Mouse (Mus musculus) lung, embryonic 15.5 days (tissue): ENCODE data around the gene Kcmf1. TPM values are rescaled to one million over a fixed set of nuclear protein-coding genes. Genes with fewer than 3 reads are reported as not detected.
"Not testable (repeated sequence)": the region's sequence is repeated elsewhere in the genome, so short reads cannot be mapped to it uniquely, and the experiment has no call there.

Source experiments
- ATAC-seq: fragments of 200-750 bp; cut with Nextera tagmentation; 2 replicates; pipeline ENCODE4 v1.8.0; 2017; ENCODE audit warnings: moderate number of reproducible peaks, borderline replicate concordance; ENCODE audit not compliant: low FRiP score, low TSS enrichment; ENCODE audit errors: extremely low read depth
- H3K27ac ChIP-seq: fragments of 300-500 bp; sonication (generic); 2 replicates; pipeline ENCODE4 v1.5.1; 2015; ENCODE audit warnings: moderate library complexity, mild to moderate bottlenecking, inconsistent platforms
- H3K27me3 ChIP-seq: fragments of 300-500 bp; sonication (generic); 2 replicates; pipeline ENCODE4 v1.6.1; 2015; ENCODE audit warnings: inconsistent platforms
- H3K36me3 ChIP-seq: fragments of 300-500 bp; sonication (generic); 2 replicates; pipeline ENCODE4 v1.6.1; 2015; ENCODE audit warnings: inconsistent platforms
- H3K4me1 ChIP-seq: fragments of 300-500 bp; sonication (generic); 2 replicates; pipeline ENCODE4 v1.6.1; 2015; ENCODE audit warnings: inconsistent platforms
- H3K4me2 ChIP-seq: fragments of 300-500 bp; sonication (generic); 2 replicates; pipeline ENCODE4 v1.6.1; 2015; ENCODE audit warnings: inconsistent platforms, mild to moderate bottlenecking, moderate library complexity
- H3K4me3 ChIP-seq: fragments of 300-500 bp; sonication (generic); 2 replicates; pipeline ENCODE4 v1.5.1; 2015; ENCODE audit warnings: mild to moderate bottlenecking, inconsistent platforms
- H3K9ac ChIP-seq: fragments of 300-500 bp; sonication (generic); 2 replicates; pipeline ENCODE4 v1.6.1; 2015; ENCODE audit warnings: inconsistent platforms
- H3K9me3 ChIP-seq: fragments of 300-500 bp; sonication (generic); 2 replicates; pipeline ENCODE4 v1.6.1; 2016; ENCODE audit warnings: inconsistent platforms
- WGBS: fragments of 180-500 bp; shearing (Covaris S2); methylation state at CpG from one replicate; pipeline ENCODE4 v1.1.7; 2015; 5-methylcytosine and 5-hydroxymethylcytosine counted together
- polyA plus RNA-seq: library from polyadenylated mRNA; unstranded; fragments of >200 nt; fragmentation: Nextera tagmentation; extraction: Ambion mirVana; gene quantifications from 2 replicates; pipeline ENCODE4 v1.2.1, GENCODE M21; 2015

Kcmf1 gene
- polyA plus RNA-seq, 1 experiment from 2014 or later, result 45.9 TPM

- Histone ChIP-seq H3K9ac (no peak overlapping the region), H3K4me2 (no peak overlapping the region), H3K4me3 (no peak overlapping the region), H3K9me3 (no peaks in the 10 kb centered on the region), H3K36me3 (no peaks in the 10 kb centered on the region), H3K4me1 (peaks cover 28% of the 10 kb centered on the region), H3K27me3 (no peaks in the 10 kb centered on the region), H3K27ac (peak overlapping the region; percentile 52; the same call in 1 of the 2 replicates)
- 58% methylated on average over 8 of the region's 8 CpGs for WGBS
- no peak for ATAC-seq
Observed at GRCm38 (mm10) chr6:72869601-72870000, 30.2 kb downstream of the Kcmf1 start.

- H3K36me3 ChIP-seq, result 0 out of 2 replicates have a peak, but pooled peaks cover 3% of the 10 kb centered on the region
Observed at GRCm38 (mm10) chr6:72868688-72869087, 31.1 kb downstream of the Kcmf1 start.

GRCm38 (mm10) chr6:72867746-72868145 lies 32.0 kb downstream of the Kcmf1 start:
- no peak overlapping the region for H3K9ac ChIP-seq
- H3K4me2 ChIP-seq, result no peak overlapping the region
- H3K27me3 ChIP-seq, result no peaks in the 10 kb centered on the region
- no peaks in the 10 kb centered on the region for H3K9me3 ChIP-seq
- ATAC-seq, result no peak
- no peak overlapping the region for H3K27ac ChIP-seq
- 0 out of 2 replicates have a peak, but pooled peaks cover 3% of the 10 kb centered on the region for H3K36me3 ChIP-seq
- WGBS, result 92% methylated on average over 1 of the region's 1 CpGs
- no peak overlapping the region for H3K4me3 ChIP-seq
- H3K4me1 ChIP-seq, result peaks cover 23% of the 10 kb centered on the region

More at GRCm38 (mm10) chr6:72868688-72869087, 31.1 kb downstream of the Kcmf1 start:
- Histone ChIP-seq H3K9me3 (no peaks in the 10 kb centered on the region), H3K4me2 (no peak overlapping the region), H3K4me1 (peaks cover 28% of the 10 kb centered on the region), H3K27ac (peak overlapping the region; percentile 52), H3K4me3 (no peak overlapping the region), H3K27me3 (no peaks in the 10 kb centered on the region), H3K9ac (no peak overlapping the region)
- WGBS, result 38% methylated on average over 5 of the region's 5 CpGs
- ATAC-seq, result peak; percentile 53; the same call in 1 of the 2 replicates

GRCm38 (mm10) chr6:72866232-72866631 lies 33.5 kb downstream of the Kcmf1 start:
- no peak for ATAC-seq
- 0 out of 2 replicates have a peak, but pooled peaks cover 3% of the 10 kb centered on the region for H3K36me3 ChIP-seq
- H3K4me2 ChIP-seq, result no peak overlapping the region
- H3K4me1 ChIP-seq, result peaks cover 23% of the 10 kb centered on the region
- no peaks in the 10 kb centered on the region for H3K9me3 ChIP-seq
- no peak overlapping the region for H3K4me3 ChIP-seq
- WGBS, result 39% methylated on average over 2 of the region's 2 CpGs
- no peak overlapping the region for H3K9ac ChIP-seq
- no peak overlapping the region for H3K27ac ChIP-seq
- no peaks in the 10 kb centered on the region for H3K27me3 ChIP-seq

- not testable (repeated sequence) for H3K27ac ChIP-seq, H3K27me3 ChIP-seq, H3K9me3 ChIP-seq, H3K4me3 ChIP-seq, H3K4me1 ChIP-seq, H3K4me2 ChIP-seq, ATAC-seq, H3K9ac ChIP-seq
- 94% methylated on average over 5 of the region's 5 CpGs for WGBS
- H3K36me3 ChIP-seq, result peaks cover 13% of the 10 kb centered on the region; the same call in 1 of the 2 replicates
Observed at GRCm38 (mm10) chr6:72862686-72863085, 37.1 kb downstream of the Kcmf1 start.

- no peak overlapping the region for H3K4me2 ChIP-seq
- 77% methylated on average over 5 of the region's 5 CpGs for WGBS
- H3K9me3 ChIP-seq, result no peaks in the 10 kb centered on the region
- H3K36me3 ChIP-seq, result peaks cover 70% of the 10 kb centered on the region
- no peak overlapping the region for H3K4me3 ChIP-seq
- H3K4me1 ChIP-seq, result peaks cover 10% of the 10 kb centered on the region; the same call in 1 of the 2 replicates
- H3K27me3 ChIP-seq, result no peaks in the 10 kb centered on the region
- no peak overlapping the region for H3K9ac ChIP-seq
- no peak overlapping the region for H3K27ac ChIP-seq
- no peak for ATAC-seq
Observed at GRCm38 (mm10) chr6:72854256-72854655, 45.5 kb downstream of the Kcmf1 start.

- H3K4me3 ChIP-seq, result no peak overlapping the region
- peaks cover 10% of the 10 kb centered on the region; the same call in 1 of the 2 replicates for H3K4me1 ChIP-seq
- peaks cover 75% of the 10 kb centered on the region for H3K36me3 ChIP-seq
- 60% methylated on average over 4 of the region's 4 CpGs for WGBS
- no peaks in the 10 kb centered on the region for H3K9me3 ChIP-seq
- no peak overlapping the region for H3K27ac ChIP-seq
- ATAC-seq, result no peak
- no peak overlapping the region for H3K9ac ChIP-seq
- H3K27me3 ChIP-seq, result no peaks in the 10 kb centered on the region
- H3K4me2 ChIP-seq, result no peak overlapping the region
Observed at GRCm38 (mm10) chr6:72852180-72852579, 47.6 kb downstream of the Kcmf1 start.

GRCm38 (mm10) chr6:72851633-72852032 lies 48.1 kb downstream of the Kcmf1 start:
- Histone ChIP-seq H3K4me2 (no peak overlapping the region), H3K4me3 (no peak overlapping the region), H3K36me3 (peaks cover 75% of the 10 kb centered on the region), H3K27me3 (no peaks in the 10 kb centered on the region), H3K4me1 (peaks cover 10% of the 10 kb centered on the region; the same call in 1 of the 2 replicates), H3K9me3 (no peaks in the 10 kb centered on the region), H3K9ac (no peak overlapping the region), H3K27ac (no peak overlapping the region)
- no peak for ATAC-seq
- WGBS, result 71% methylated on average over 5 of the region's 5 CpGs

- Histone ChIP-seq H3K4me1 (no peaks in the 10 kb centered on the region), H3K27ac (no peak overlapping the region), H3K27me3 (no peaks in the 10 kb centered on the region), H3K9me3 (no peaks in the 10 kb centered on the region), H3K4me3 (no peak overlapping the region), H3K4me2 (no peak overlapping the region), H3K9ac (no peak overlapping the region), H3K36me3 (peaks cover 59% of the 10 kb centered on the region)
- 91% methylated on average over 7 of the region's 7 CpGs for WGBS
- no peak for ATAC-seq
Observed at GRCm38 (mm10) chr6:72841986-72842502, 57.7 kb downstream of the Kcmf1 start.

- H3K4me3 ChIP-seq, result no peak overlapping the region
- no peaks in the 10 kb centered on the region for H3K9me3 ChIP-seq
- no peak overlapping the region for H3K27ac ChIP-seq
- H3K4me2 ChIP-seq, result no peak overlapping the region
- H3K27me3 ChIP-seq, result no peaks in the 10 kb centered on the region
- H3K36me3 ChIP-seq, result peaks cover 49% of the 10 kb centered on the region
- H3K4me1 ChIP-seq, result no peaks in the 10 kb centered on the region
- 85% methylated on average over 13 of the region's 13 CpGs for WGBS
- no peak overlapping the region for H3K9ac ChIP-seq
- ATAC-seq, result no peak
Observed at GRCm38 (mm10) chr6:72840867-72841780, 58.7 kb downstream of the Kcmf1 start.

GRCm38 (mm10) chr6:72837756-72838155 lies 62.0 kb downstream of the Kcmf1 start:
- no peak for ATAC-seq
- Histone ChIP-seq H3K9me3 (no peaks in the 10 kb centered on the region), H3K27me3 (no peaks in the 10 kb centered on the region), H3K4me3 (no peak overlapping the region), H3K36me3 (peaks cover 22% of the 10 kb centered on the region), H3K9ac (no peak overlapping the region), H3K4me2 (no peak overlapping the region), H3K4me1 (no peaks in the 10 kb centered on the region), H3K27ac (no peak overlapping the region)
- WGBS, result 76% methylated on average over 4 of the region's 4 CpGs

- H3K27me3 ChIP-seq, result no peaks in the 10 kb centered on the region
- no peaks in the 10 kb centered on the region for H3K36me3 ChIP-seq
- H3K27ac ChIP-seq, result no peak overlapping the region
- H3K9ac ChIP-seq, result no peak overlapping the region
- no peaks in the 10 kb centered on the region for H3K4me1 ChIP-seq
- H3K4me3 ChIP-seq, result no peak overlapping the region
- no peak for ATAC-seq
- WGBS, result 60% methylated on average over 4 of the region's 4 CpGs
- H3K9me3 ChIP-seq, result no peaks in the 10 kb centered on the region
- H3K4me2 ChIP-seq, result no peak overlapping the region
Observed at GRCm38 (mm10) chr6:72834518-72834917, 65.3 kb downstream of the Kcmf1 start.
